23 mouse cellular contexts compared by ENCODE assay signal in the genomic region with DNA sequence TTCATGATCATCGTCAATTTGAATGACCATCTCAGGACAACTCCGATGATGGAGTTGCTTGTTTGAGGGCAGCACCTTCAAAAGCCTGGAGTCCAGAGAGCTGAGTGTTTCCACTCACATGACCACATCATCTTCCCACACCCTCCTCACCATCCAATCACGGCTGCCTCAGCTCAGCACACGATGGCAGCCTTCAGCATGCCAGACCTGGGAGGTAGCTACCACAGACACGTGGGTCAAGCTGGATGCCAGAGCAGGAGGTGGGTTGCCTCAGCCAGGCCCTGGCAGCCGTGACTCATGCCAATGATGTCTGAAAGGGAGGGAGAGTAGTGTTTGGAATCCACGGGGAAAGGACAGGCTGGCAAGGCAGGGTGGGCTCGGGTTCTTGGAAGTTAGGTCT. TPM values are rescaled to one million over a fixed set of nuclear protein-coding genes. Genes with fewer than 3 reads are reported as not detected.
"Had no signal": no experiment of that assay in that cellular context is flagged by ENCODE, and none has a peak within 500 bp of the region (broad histone marks: within the 10 kb centered on the region; RNA-seq: fewer than 3 reads in every experiment).

No protein-coding gene starts in this region.

- H3K4me3 ChIP-seq: layer of hippocampus, adult 2 months; limb, embryonic 12.5 days; liver, embryonic 13.5 days; megakaryocyte, embryonic 14.5 days; midbrain, embryonic 12.5 days; neural tube, embryonic 15.5 days; stomach, embryonic 15.5 days had no signal

- H3K27me3 ChIP-seq: limb, embryonic 12.5 days; liver, embryonic 13.5 days; midbrain, embryonic 12.5 days; stomach, embryonic 15.5 days had no signal

- H3K36me3 ChIP-seq: limb, embryonic 12.5 days; liver, embryonic 13.5 days; midbrain, embryonic 12.5 days; neural tube, embryonic 15.5 days; stomach, embryonic 15.5 days had no signal

- DNase-seq: kidney, adult 9 months; kidney, postnatal 10 days; kidney, postnatal 4 days; liver; liver, embryonic 13.5 days; liver, postnatal 0 days; retina, postnatal 1 day; thymus, adult 2 months; thymus, postnatal 36 days had no signal

RNA-seq across cellular contexts. Expression of a gene that starts 11.5 kb away (rescaled TPM):
- total RNA-seq: layer of hippocampus, postnatal 10 days; left cerebral cortex, postnatal 36 days had no signal
- polyA plus RNA-seq: limb, embryonic 12.5 days; liver, embryonic 13.5 days; lung, embryonic 16.5 days; macrophage; midbrain, embryonic 12.5 days; midbrain, embryonic 16.5 days; neural tube, embryonic 11.5 days; neural tube, embryonic 15.5 days; stomach, embryonic 15.5 days; testis, adult 2 months had no signal

RNA-seq across cellular contexts. Expression of a gene that starts 42.2 kb away (rescaled TPM):
- total RNA-seq: layer of hippocampus, adult 2 months had no signal
- polyA plus RNA-seq: limb, embryonic 12.5 days; liver, embryonic 13.5 days; macrophage; midbrain, embryonic 16.5 days; neural tube, embryonic 11.5 days; neural tube, embryonic 15.5 days; spleen, adult 2 months; stomach, embryonic 15.5 days had no signal

RNA-seq across cellular contexts. Expression of a gene that starts 45.2 kb away (rescaled TPM):
- total RNA-seq: layer of hippocampus, adult 2 months; layer of hippocampus, postnatal 10 days; left cerebral cortex, postnatal 36 days had no signal
- polyA plus RNA-seq: limb, embryonic 12.5 days; lung, embryonic 16.5 days; macrophage; midbrain, embryonic 12.5 days; midbrain, embryonic 16.5 days; neural tube, embryonic 11.5 days; neural tube, embryonic 15.5 days; spleen, adult 2 months had no signal

RNA-seq across cellular contexts. Expression of a gene that starts 56.8 kb away (rescaled TPM):
- total RNA-seq: layer of hippocampus, adult 2 months; layer of hippocampus, postnatal 10 days; left cerebral cortex, postnatal 36 days had no signal
- polyA plus RNA-seq: limb, embryonic 12.5 days; liver, embryonic 13.5 days; liver, postnatal 0 days; lung, embryonic 16.5 days; macrophage; midbrain, embryonic 12.5 days; midbrain, embryonic 16.5 days; neural tube, embryonic 11.5 days; neural tube, embryonic 15.5 days; spleen, adult 2 months; stomach, embryonic 15.5 days; thymus, adult 2 months had no signal
